Mouse (Mus musculus) 3T3-L1 (cell line): Measurements from ENCODE around the gene Mex3a.

ENCODE experiments used
- DNase-seq: peaks from one replicate; pipeline ENCODE4 v3.0.0-alpha.2; 2015; ENCODE audit warnings: low read depth, low spot score

The Mex3a gene

GRCm38 (mm10) chr3:88532299-88532674, at the start of gene Mex3a:
Gene Mex3a, plus strand, starts transcription at chr3:88532395.
- DNase-seq = no peak

GRCm38 (mm10) chr3:88483141-88483540, 49.1 kb upstream of the Mex3a start:
- DNase-seq = no peak

- peak; percentile 84 for DNase-seq
These were observed 48.6 kb upstream of the Mex3a start for GRCm38 (mm10) chr3:88483621-88484020.

GRCm38 (mm10) chr3:88484597-88485316, 47.4 kb upstream of the Mex3a start:
- DNase-seq = no peak

- DNase-seq = no peak
These were observed 46.2 kb upstream of the Mex3a start for GRCm38 (mm10) chr3:88486043-88486442.

GRCm38 (mm10) chr3:88486887-88487286, 45.3 kb upstream of the Mex3a start:
- DNase-seq = no peak

- no peak for DNase-seq
These were observed 44.8 kb upstream of the Mex3a start for GRCm38 (mm10) chr3:88487396-88487795.

GRCm38 (mm10) chr3:88493706-88494582, 38.3 kb upstream of the Mex3a start:
- peak; percentile 64 for DNase-seq

- peak; percentile 94 for DNase-seq
These were observed 37.2 kb upstream of the Mex3a start for GRCm38 (mm10) chr3:88494836-88495628.

- peak; percentile 84 for DNase-seq
These were observed 36.3 kb upstream of the Mex3a start for GRCm38 (mm10) chr3:88495741-88496415.

GRCm38 (mm10) chr3:88499580-88499979, 32.6 kb upstream of the Mex3a start:
- peak; percentile 29 for DNase-seq

GRCm38 (mm10) chr3:88500087-88500486, 32.1 kb upstream of the Mex3a start:
- DNase-seq = peak; percentile 81

GRCm38 (mm10) chr3:88500655-88501365, 31.4 kb upstream of the Mex3a start:
- DNase-seq = peak; percentile 56

GRCm38 (mm10) chr3:88501366-88502030, 30.7 kb upstream of the Mex3a start:
- DNase-seq = peak; percentile 78

GRCm38 (mm10) chr3:88502031-88502571, 30.1 kb upstream of the Mex3a start:
- peak; percentile 73 for DNase-seq

- DNase-seq = peak; percentile 99
These were observed 29.3 kb upstream of the Mex3a start for GRCm38 (mm10) chr3:88502641-88503504.

GRCm38 (mm10) chr3:88503505-88503863, 28.7 kb upstream of the Mex3a start:
- DNase-seq = peak; percentile 98

GRCm38 (mm10) chr3:88503881-88504746, 28.1 kb upstream of the Mex3a start:
- peak; percentile 43 for DNase-seq
